Mouse (Mus musculus): ENCODE measurements around the gene Wdfy3. TPM values are rescaled to one million over a fixed set of nuclear protein-coding genes. Genes with fewer than 3 reads are reported as not detected.

Gene Wdfy3
- 1 to 10 TPM in 1 of 2 experiments, under 1 TPM in 1; 0.61 to 7.5 TPM for polyA plus RNA-seq (2012; fragmentation: generic; extraction: Trizol)

GRCm38 (mm10) chr5:102069767-102070413, at the start of gene Wdfy3:
Gene Wdfy3 (minus strand): TSS chr5:102069921.

